Mouse (Mus musculus) cerebellum, adult 9-10 months (tissue): ENCODE results near the gene Pttg1ip.
A peak's percentile ranks its signal among the peaks of the same experiment; 100 is the strongest.

ENCODE experiments used
- DNase-seq: peaks from one replicate; pipeline ENCODE4 v3.0.0; 2022

The Pttg1ip gene

GRCm38 (mm10) chr10:77608589-77608988 is 27.1 kb downstream of the Pttg1ip start:
- DNase-seq, result no peak

DNA sequence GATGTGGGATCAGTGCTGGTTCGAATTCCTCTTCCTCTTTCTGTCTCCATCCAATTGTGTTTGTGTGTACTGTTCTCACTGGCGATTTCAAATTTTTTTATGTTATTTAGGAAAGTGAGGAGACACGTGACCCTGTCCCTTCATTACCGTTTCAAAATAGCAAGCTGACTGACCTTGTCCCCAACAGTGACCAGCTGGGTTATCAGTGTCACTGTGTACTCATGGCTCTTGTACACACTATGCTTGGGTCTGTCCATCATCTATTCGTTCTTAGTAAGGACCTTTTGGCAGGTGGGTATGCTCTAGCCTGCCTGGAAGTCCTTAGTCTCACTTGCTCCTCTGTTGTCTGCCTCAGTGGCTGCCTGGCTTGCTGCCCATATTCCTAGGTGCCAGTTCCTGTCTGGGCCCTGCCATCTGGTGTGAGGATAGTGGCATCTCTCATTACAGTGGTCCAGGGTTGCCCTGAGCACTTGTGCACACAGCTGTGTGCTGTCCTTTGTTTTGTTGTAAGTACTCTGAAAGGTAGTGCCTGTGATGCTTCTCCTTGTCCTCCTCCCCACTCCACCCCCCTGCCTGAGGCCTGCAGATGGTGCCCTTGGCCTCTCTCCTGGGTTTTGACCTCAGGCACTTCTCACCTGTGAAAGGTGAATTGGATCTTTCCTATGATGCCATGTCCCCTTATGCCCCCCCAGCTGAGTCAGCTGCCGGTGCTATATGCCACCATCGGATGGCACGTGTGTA is 28.9 kb downstream of the Pttg1ip start:
- DNase-seq, result no peak

- no peak for DNase-seq
Observed at GRCm38 (mm10) chr10:77613409-77613808, 31.9 kb downstream of the Pttg1ip start.

DNA sequence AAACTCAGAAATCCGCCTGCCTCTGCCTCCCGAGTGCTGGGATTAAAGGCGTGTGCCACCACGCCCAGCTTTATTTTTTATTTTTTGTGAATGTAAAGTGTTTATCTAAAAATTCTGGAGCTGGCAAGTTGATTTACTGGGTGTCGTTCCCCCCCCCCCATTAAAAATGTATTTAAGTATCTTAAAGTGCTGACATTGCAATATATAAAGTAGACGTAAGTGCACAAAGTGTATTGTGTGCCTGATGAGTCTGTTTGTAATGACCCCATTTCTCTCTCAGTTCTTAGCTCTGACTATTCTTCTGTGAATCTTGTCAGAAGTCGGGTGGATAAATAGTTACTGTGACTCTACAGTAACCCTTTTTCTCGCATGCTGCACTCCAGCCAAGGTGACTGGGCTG is 34.1 kb downstream of the Pttg1ip start:
- DNase-seq, result no peak

GRCm38 (mm10) chr10:77616166-77616565 is 34.6 kb downstream of the Pttg1ip start:
- DNase-seq, result no peak

- no peak for DNase-seq
Observed at GRCm38 (mm10) chr10:77616926-77617325, 35.4 kb downstream of the Pttg1ip start.

DNA sequence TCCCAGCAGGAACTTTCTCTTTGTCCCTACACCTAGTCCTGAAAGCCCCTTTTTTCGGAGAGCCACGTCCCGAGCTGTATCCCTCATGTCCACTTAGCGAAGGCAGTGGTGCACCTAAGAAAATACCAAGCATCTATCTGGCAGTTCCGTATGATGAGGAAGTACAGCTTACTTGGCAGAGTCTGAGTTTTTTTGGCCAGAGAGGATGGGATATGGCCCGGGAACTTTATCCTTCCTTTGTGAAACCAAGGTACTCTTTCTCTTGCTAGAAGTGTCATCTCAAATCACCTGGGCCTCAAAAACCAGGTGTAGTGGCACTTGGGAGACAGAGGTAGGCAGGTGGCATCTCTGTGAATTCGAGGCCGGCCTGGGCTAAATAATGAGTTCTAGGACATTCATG is 40.0 kb downstream of the Pttg1ip start:
- no peak for DNase-seq

- peak; percentile 89 for DNase-seq
Observed at GRCm38 (mm10) chr10:77622055-77622988, 40.8 kb downstream of the Pttg1ip start, which contains the start of gene Ube2g2. TSS of gene Ube2g2 (plus strand) at chr10:77622275.

DNA sequence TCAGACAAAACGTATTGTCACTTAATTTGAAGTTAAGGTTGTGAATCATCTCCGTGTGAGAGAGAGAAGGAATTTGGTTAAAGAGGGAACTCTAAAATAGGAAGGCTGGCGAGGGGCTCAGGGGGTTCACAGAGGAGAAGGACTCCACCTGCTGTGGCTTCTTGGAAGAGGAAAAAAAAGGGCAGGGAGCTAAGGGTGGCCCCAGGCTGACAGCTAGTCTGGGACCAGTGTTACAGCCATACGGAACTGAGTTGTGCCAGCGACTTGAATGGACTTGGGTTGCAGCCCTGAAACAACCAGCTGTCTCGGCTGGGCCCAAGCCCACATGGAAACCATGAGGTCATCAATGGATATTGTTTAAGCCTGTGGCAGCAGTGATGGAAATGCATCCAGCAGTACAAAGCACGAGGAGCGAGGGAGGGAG is 41.6 kb downstream of the Pttg1ip start:
- DNase-seq, result peak; percentile 74

GRCm38 (mm10) chr10:77623639-77624400 is 42.3 kb downstream of the Pttg1ip start:
- DNase-seq, result no peak

- no peak for DNase-seq
Observed at GRCm38 (mm10) chr10:77624570-77624995, 43.1 kb downstream of the Pttg1ip start.

GRCm38 (mm10) chr10:77626036-77626435 is 44.5 kb downstream of the Pttg1ip start:
- no peak for DNase-seq

GRCm38 (mm10) chr10:77626591-77626990 is 45.1 kb downstream of the Pttg1ip start:
- no peak for DNase-seq

DNA sequence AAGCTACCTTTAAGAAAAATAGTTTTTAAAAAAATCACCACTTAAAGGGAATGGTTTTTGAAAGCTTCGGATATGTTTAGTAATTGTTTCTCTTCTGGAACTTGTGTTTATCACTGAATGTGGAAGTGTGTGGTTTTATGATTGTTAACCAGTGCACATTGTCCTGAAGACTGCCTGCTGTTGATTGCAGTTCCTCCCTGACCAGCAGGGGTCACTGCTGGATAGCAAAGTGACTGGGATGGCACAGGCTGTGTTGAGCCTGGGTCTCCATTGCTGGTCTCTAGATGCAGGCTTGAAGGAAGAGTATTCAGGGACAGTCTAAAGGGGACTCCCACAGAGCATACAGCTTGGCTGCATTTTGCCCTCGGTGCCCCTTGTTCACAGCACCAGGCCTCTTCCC is 46.0 kb downstream of the Pttg1ip start:
- DNase-seq, result peak; percentile 88

- DNase-seq, result no peak
Observed at GRCm38 (mm10) chr10:77629163-77629562, 47.6 kb downstream of the Pttg1ip start.

- no peak for DNase-seq
Observed at GRCm38 (mm10) chr10:77629970-77630369, 48.5 kb downstream of the Pttg1ip start.

GRCm38 (mm10) chr10:77634016-77634415 is 52.5 kb downstream of the Pttg1ip start:
- no peak for DNase-seq

- no peak for DNase-seq
Observed at GRCm38 (mm10) chr10:77634452-77635231, 53.1 kb downstream of the Pttg1ip start.

GRCm38 (mm10) chr10:77636234-77636922 is 54.9 kb downstream of the Pttg1ip start:
- no peak for DNase-seq

DNA sequence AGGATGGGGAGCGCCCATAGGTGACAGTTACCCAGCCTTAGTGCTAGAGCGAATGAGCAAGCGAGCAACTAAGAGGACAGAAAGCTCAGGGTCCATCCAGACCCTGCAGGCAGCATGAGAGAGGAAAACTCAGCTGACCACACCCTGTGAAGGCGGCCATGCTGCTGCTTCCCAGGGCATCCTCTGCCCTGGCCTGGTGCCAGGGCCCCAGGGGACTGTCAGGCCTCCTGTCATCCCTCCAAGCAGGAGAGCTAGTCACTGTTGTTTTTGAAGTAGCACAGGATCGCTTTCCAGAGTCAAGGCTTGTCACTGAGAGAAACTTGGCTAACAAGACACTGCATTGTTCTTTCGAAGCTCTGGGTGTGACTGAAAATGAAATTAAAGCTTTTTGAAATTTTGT is 57.4 kb downstream of the Pttg1ip start:
- no peak for DNase-seq

DNA sequence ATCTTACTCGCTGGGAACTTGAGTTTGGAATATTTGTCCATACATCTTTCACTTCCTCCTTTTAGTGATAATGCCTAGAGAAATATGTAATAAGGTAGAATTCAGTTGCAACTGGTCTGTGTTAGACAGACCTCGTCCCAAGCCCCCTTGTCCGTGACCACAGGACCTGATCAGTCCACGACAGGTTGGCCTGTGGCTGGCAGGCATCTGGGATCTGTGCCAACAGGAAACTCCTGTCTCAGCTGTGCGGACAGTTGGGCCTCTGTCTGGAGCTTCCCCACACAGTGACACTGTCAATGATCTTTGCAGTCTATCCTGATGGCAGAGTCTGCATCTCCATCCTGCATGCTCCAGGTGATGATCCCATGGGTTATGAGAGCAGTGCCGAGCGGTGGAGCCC is 61.6 kb downstream of the Pttg1ip start:
- DNase-seq, result no peak

DNA sequence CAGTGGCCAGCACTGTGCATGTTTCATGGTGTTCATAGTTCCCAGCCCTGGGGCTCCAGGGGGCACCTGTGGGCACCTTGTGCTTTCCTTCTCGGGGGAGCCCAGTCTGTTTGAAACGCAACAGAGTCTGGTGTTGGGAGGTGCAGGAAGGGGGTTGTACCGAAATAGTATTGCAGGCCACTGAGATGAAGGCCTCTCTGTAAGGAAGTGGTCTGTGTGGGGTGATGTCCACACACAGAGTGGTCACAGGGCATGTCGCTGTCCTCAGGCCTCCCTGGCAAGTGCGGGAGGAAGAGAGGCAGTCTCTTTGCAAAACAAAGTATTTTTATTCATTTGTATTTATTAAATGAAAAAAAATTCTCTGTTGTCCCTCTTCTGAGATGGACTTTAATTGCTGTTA is 64.1 kb downstream of the Pttg1ip start:
- no peak for DNase-seq
